Mouse (Mus musculus) heart, embryonic 13.5 days (tissue): Measurements from ENCODE around the gene Selenow. TPM values are rescaled to one million over a fixed set of nuclear protein-coding genes. Genes with fewer than 3 reads are reported as not detected.

Source experiments
- ATAC-seq: fragments of 200-750 bp; cut with Nextera tagmentation; 2 replicates; pipeline ENCODE4 v1.8.0; 2017; ENCODE audit warnings: moderate TSS enrichment; ENCODE audit not compliant: insufficient number of reproducible peaks, low FRiP score, low TSS enrichment; ENCODE audit errors: extremely low read depth
- H3K27ac ChIP-seq: fragments of 300-500 bp; sonication (generic); replicated peaks from 2 replicates; pipeline ENCODE4 v1.5.1; 2015; ENCODE audit warnings: moderate library complexity, mild to moderate bottlenecking, inconsistent platforms
- H3K27me3 ChIP-seq: fragments of 300-500 bp; sonication (generic); replicated peaks from 2 replicates; pipeline ENCODE4 v1.6.1; 2015; ENCODE audit warnings: mild to moderate bottlenecking, inconsistent platforms
- H3K36me3 ChIP-seq: fragments of 300-500 bp; sonication (generic); 2 replicates; pipeline ENCODE4 v1.6.1; 2015; ENCODE audit warnings: mild to moderate bottlenecking, inconsistent platforms
- H3K4me1 ChIP-seq: fragments of 300-500 bp; sonication (generic); 2 replicates; pipeline ENCODE4 v1.6.1; 2015; ENCODE audit warnings: inconsistent platforms
- H3K4me2 ChIP-seq: fragments of 300-500 bp; sonication (generic); 2 replicates; pipeline ENCODE4 v1.6.1; 2015; ENCODE audit warnings: inconsistent platforms, mild to moderate bottlenecking, moderate library complexity
- H3K4me3 ChIP-seq: fragments of 300-500 bp; sonication (generic); 2 replicates; pipeline ENCODE4 v1.5.1; 2015; ENCODE audit warnings: moderate library complexity, mild to moderate bottlenecking, inconsistent platforms
- H3K9ac ChIP-seq: fragments of 300-500 bp; sonication (generic); 2 replicates; pipeline ENCODE4 v1.6.1; 2015; ENCODE audit warnings: inconsistent platforms, mild to moderate bottlenecking, moderate library complexity
- H3K9me3 ChIP-seq: fragments of 300-500 bp; sonication (generic); 2 replicates; pipeline ENCODE4 v1.6.1; 2016; ENCODE audit warnings: inconsistent platforms
- WGBS: fragments of 180-500 bp; shearing (Covaris S2); methylation state at CpG from one replicate; pipeline ENCODE4 v1.1.7; 2015; ENCODE audit warnings: mixed read lengths; 5-methylcytosine and 5-hydroxymethylcytosine counted together
- polyA plus RNA-seq: library from polyadenylated mRNA; unstranded; fragments of >200 nt; fragmentation: Nextera tagmentation; extraction: Ambion mirVana; gene quantifications from 2 replicates; pipeline ENCODE4 v1.2.1, GENCODE M21; 2015

Selenow gene
- polyA plus RNA-seq, 1 experiment from 2014 or later: 667 TPM

DNA sequence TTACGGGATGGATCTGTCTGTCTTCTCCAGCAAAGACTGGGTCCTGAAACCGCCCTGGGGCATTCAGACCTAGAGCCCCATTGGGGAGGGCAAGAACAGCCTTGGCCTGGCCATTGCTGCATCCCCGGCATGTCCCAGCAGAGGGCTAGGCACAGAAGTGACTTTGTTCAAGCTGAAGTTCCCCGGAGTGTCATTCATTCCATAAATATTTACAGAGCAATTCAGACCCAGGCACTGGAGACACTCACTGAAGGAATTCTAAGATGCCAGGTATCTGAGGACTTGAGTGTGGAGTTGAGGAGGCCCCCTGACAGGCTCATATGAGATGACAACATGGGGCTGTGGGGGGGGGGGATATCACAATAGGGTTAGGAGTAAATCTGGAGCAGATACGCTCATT, 33.9 kb upstream of the Selenow start:
- peaks cover 5% of the 10 kb centered on the region for H3K27me3 ChIP-seq
- H3K9me3 ChIP-seq: no peaks in the 10 kb centered on the region
- peaks cover 84% of the 10 kb centered on the region for H3K36me3 ChIP-seq
- peaks cover 40% of the 10 kb centered on the region for H3K4me1 ChIP-seq
- peak overlapping the region; percentile 68 for H3K27ac ChIP-seq
- 57% methylated on average over 5 of the region's 5 CpGs for WGBS
- no peak for ATAC-seq
- H3K9ac ChIP-seq: no peak overlapping the region
- H3K4me3 ChIP-seq: no peak overlapping the region
- H3K4me2 ChIP-seq: no peak overlapping the region

DNA sequence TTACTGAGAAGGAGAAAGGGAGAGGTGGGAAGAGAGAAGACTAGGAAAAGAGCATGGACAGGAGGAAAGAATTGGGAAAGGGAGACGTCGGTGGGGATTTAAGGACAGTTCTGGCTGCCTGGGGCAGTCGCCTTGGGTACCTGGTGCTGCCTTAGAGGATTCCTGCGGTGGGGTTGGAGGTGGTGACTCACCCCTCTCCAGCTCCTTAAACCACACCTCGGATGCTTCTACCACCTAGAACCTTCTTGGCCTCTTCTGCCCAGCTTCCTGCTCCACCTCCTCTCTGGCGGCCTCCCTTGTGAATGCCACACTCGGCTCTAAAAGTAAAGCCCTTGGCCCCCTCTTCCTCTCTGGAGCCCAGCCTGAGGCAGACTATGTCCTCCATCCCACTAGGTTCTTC, 33.3 kb upstream of the Selenow start:
- no peak for ATAC-seq
- 17% methylated on average over 7 of the region's 7 CpGs for WGBS
- peaks cover 33% of the 10 kb centered on the region for H3K4me1 ChIP-seq
- H3K9me3 ChIP-seq: no peaks in the 10 kb centered on the region
- peak overlapping the region; percentile 63 for H3K4me2 ChIP-seq
- peak overlapping the region; percentile 68 for H3K27ac ChIP-seq
- H3K9ac ChIP-seq: peak overlapping the region; percentile 58
- peaks cover 5% of the 10 kb centered on the region for H3K27me3 ChIP-seq
- H3K36me3 ChIP-seq: peaks cover 90% of the 10 kb centered on the region
- peak overlapping the region; percentile 34 for H3K4me3 ChIP-seq

DNA sequence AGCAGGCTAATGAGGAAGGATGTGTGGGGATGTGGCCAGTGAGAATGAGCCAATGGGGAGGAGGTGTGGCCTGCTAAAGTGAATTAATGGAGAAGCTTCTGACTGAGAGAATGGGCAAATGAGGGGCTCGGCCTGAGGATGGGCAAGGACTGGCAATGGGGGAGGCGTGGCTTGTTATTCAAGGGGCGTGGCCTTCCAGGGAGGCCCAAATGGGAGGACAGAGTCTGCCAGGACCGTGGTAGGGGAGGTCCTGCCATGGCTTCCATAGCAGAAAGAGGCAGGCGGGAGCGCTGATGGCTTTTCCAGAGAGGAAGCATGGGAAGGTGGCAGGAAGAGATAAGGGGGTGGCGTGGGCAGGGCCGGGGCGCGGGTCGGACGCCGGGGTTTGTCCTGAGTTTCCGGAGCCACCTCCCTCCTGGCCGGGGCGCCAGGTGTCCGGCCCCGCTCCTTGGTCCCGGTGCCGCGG, 32.8 kb upstream of the Selenow start:
- Histone ChIP-seq H3K36me3 (peaks cover 90% of the 10 kb centered on the region), H3K9ac (peak overlapping the region; percentile 58), H3K4me2 (peak overlapping the region; percentile 63), H3K4me1 (peaks cover 33% of the 10 kb centered on the region), H3K27me3 (peaks cover 5% of the 10 kb centered on the region), H3K27ac (peak overlapping the region; percentile 68), H3K9me3 (no peaks in the 10 kb centered on the region), H3K4me3 (peak overlapping the region; percentile 34)
- peak; percentile 72 for ATAC-seq
- 3% methylated on average over 13 of the region's 21 CpGs for WGBS

DNA sequence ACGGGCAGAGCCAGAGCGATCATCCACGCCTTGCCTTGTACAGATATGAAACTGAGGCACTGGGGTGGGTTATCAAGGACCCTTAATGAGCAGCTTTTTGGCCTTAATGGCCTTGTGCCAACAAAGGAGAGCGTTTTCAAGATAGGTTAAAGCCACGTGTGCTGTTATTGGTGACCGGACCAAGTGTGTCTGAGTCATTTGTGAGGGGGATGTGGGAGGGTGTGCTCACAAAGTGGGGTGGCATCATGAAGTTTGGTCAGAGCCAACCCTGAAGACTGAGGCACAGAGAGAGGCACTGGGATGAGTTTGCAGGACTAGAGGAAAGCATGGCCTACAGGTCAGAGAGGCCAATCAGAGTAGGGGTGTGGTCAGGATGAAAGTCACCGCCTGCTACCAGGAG, 32.2 kb upstream of the Selenow start:
- H3K9ac ChIP-seq: 0 out of 2 replicates have a peak overlapping the region, but pooled peaks have one; percentile 58
- H3K4me2 ChIP-seq: peak overlapping the region; percentile 63; the same call in 1 of the 2 replicates
- H3K9me3 ChIP-seq: no peaks in the 10 kb centered on the region
- H3K27me3 ChIP-seq: peaks cover 5% of the 10 kb centered on the region
- WGBS: 75% methylated on average over 7 of the region's 7 CpGs
- peak overlapping the region; percentile 68 for H3K27ac ChIP-seq
- no peak overlapping the region for H3K4me3 ChIP-seq
- H3K4me1 ChIP-seq: peaks cover 35% of the 10 kb centered on the region
- H3K36me3 ChIP-seq: peaks cover 90% of the 10 kb centered on the region
- ATAC-seq: no peak

DNA sequence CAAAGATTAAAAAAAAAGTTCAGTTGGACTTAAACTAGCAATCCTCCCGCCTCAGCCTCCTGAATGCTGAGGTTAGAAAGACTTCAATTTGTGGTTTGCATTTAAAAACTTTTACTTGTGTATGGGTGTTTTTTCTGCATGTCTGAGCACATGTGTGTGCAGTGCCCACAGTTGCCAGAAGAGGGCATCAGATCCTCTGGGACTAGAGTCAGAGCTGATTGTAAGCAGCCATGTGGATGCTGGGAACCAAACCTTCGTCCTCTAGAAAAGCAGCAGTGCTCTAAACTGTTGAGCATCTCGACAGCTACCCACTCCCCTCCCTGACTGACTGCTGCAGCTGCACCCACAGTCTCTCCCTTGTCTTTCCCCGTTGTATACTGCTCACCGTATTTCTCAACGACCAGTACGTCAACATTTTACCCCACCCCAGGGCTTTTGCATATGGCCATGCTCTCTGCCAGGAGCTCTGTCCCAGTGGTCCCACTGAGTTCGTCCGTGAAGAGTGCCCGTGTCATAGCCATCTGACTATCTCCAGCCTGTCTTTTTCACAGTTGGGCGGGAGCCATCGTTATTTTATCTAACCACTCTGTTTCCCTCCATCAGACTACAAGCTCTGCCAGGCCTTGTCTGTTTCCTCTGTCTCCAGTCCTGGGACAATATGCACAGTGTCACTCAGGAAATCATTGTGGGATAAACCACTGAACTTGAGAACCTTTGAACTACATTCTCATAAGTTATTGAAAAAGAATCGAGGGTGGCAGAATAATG, 31.3 kb upstream of the Selenow start:
- Histone ChIP-seq H3K27ac (peak overlapping the region; percentile 28; the same call in 1 of the 2 replicates), H3K9me3 (no peaks in the 10 kb centered on the region), H3K36me3 (peaks cover 86% of the 10 kb centered on the region), H3K4me1 (peaks cover 44% of the 10 kb centered on the region), H3K4me3 (no peak overlapping the region), H3K27me3 (peaks cover 5% of the 10 kb centered on the region), H3K9ac (no peak overlapping the region), H3K4me2 (no peak overlapping the region)
- no peak for ATAC-seq
- WGBS: 76% methylated on average over 13 of the region's 13 CpGs

DNA sequence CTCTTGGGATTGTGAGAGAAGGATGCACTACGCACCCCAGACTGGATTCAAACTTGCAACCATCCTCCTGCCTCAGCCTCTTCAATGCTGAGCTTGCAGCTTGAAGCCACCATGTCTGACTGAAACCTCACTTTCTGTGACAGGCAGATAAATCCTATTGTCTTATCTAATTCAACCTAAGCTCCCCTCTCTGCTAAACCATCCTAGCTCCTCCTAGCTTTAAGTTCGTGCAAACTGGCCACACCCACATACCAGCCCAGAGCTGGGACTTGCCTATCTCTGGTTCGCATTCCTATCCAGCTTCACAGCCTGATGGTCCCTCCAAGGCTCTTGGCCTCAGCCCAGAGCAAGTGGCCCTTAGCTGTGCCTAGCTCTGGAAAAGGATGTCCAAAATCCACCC, 30.2 kb upstream of the Selenow start:
- H3K4me2 ChIP-seq: no peak overlapping the region
- H3K36me3 ChIP-seq: peaks cover 75% of the 10 kb centered on the region
- ATAC-seq: no peak
- no peak overlapping the region for H3K4me3 ChIP-seq
- peaks cover 52% of the 10 kb centered on the region for H3K4me1 ChIP-seq
- WGBS: 43% methylated on average over 3 of the region's 3 CpGs
- H3K9me3 ChIP-seq: no peaks in the 10 kb centered on the region
- H3K27ac ChIP-seq: no peak overlapping the region
- H3K27me3 ChIP-seq: peaks cover 2% of the 10 kb centered on the region
- H3K9ac ChIP-seq: no peak overlapping the region

DNA sequence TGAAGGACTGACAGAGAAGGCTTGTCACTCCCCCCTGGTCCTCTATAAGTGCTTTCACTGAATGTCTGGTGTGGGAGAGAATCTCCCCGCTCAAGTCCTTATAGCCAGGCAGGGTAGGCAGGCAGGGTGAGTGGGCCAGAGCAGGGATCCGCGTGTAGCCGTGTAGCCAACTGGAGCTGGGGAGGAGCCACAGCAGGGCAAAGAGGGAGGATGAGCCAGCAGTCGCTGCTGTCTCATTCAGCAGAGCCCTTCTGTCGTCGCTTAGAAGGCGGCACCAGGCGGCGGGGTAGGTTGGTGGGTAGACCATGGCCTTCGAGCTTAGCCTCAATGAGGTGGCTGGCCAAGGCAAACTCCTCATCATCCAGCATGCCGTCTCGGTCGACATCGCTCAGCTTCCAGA, 27.8 kb upstream of the Selenow start:
- Histone ChIP-seq H3K4me1 (peaks cover 44% of the 10 kb centered on the region), H3K9ac (no peak overlapping the region), H3K4me3 (no peak overlapping the region), H3K27ac (no peak overlapping the region), H3K36me3 (peaks cover 56% of the 10 kb centered on the region), H3K4me2 (no peak overlapping the region), H3K9me3 (no peaks in the 10 kb centered on the region), H3K27me3 (no peaks in the 10 kb centered on the region)
- ATAC-seq: no peak
- 78% methylated on average over 15 of the region's 15 CpGs for WGBS

DNA sequence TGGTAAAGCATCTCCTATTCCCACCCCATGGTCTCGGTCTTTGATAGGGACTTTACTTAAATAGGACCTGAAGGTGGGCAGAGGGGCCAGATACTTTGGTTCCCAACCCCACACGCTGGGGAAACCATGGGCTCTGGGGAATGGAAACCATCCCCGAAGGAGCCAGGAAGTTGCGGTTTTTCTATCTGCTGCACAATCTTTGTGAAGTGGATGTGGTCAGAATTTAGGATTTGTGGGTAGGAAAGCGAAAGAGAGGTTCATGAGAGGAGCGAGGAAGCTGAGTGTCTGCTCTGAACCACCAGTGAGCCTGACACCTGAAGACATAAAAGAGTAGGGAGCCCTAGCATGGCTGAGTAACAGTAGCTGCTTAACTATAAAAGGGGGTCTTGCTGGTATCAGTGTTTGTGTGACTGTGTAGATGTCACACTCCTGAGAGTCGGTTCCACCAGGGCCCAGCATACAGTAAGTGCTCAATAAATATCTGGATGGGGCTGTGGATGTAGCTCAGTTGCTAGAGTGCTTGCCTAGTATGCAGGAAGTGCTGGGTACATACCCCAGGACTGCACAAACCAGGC, 27.1 kb upstream of the Selenow start:
- H3K27ac ChIP-seq: peak overlapping the region; percentile 77
- H3K36me3 ChIP-seq: peaks cover 53% of the 10 kb centered on the region
- no peak for ATAC-seq
- 77% methylated on average over 7 of the region's 7 CpGs for WGBS
- peaks cover 44% of the 10 kb centered on the region for H3K4me1 ChIP-seq
- H3K9ac ChIP-seq: peak overlapping the region; percentile 79
- H3K27me3 ChIP-seq: no peaks in the 10 kb centered on the region
- H3K4me3 ChIP-seq: no peak overlapping the region
- H3K9me3 ChIP-seq: no peaks in the 10 kb centered on the region
- H3K4me2 ChIP-seq: peak overlapping the region; percentile 73

DNA sequence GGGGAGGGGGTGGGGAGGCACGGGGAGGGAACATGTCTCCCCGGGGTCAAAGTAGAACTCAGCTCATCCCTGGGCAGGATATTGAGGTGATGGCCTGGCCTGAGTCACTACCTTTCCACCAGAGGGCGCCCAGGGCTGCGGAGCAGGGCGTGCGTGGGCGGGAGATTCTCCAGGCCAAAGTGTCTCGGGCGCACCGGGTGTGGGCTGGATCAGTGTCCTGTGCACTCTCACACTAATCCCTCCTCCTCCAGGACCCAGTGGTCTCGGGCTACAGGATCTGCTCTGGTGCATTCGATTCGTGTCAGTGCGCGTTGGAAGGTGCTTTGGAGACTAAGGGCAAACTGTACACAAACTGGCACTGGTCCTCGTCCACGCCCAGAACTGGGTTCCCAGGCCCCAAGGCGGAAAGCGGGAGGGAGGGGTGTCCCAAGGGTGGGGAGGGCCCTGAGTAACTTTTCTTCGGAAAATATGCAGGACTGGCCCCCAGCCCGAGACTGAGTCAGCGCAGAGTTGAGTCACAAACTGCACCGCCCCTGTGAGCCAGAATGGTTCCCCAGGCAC, 26.3 kb upstream of the Selenow start:
- Histone ChIP-seq H3K36me3 (peaks cover 53% of the 10 kb centered on the region), H3K9ac (peak overlapping the region; percentile 79), H3K27me3 (no peaks in the 10 kb centered on the region), H3K4me3 (peak overlapping the region; percentile 43), H3K4me1 (peaks cover 47% of the 10 kb centered on the region), H3K27ac (peak overlapping the region; percentile 77), H3K4me2 (peak overlapping the region; percentile 73), H3K9me3 (no peaks in the 10 kb centered on the region)
- 3% methylated on average over 23 of the region's 23 CpGs for WGBS
- peak; percentile 64 for ATAC-seq

DNA sequence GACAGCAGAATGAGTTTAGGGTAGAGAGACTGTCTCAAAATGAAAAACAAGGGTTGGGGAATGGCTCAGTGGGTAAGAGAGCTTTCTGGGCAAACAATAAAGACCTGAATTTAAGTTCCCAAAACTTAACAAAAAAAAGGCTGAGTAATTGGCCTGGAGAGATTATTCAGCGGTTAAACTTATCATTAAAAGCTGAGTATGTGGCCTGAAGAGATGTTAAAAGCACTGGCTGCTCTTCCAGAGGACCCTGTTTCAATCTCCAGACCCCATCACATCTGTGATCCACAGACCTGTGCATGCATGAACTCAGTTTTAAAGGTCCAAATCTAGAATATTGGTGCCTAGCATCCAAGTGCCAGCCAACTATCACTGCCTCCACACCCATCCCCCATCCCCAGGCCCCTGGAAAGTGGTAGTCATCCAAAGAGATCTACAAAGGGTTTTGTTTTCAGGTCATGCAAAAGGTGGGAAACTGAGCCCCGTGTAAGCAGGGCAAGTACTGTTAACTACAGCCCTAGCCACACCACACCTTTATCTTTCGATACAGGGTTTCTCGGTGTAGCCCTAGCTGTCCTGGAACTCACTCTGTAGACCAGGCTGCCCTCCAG, 25.6 kb upstream of the Selenow start:
- H3K9ac ChIP-seq: peak overlapping the region; percentile 79
- peaks cover 53% of the 10 kb centered on the region for H3K36me3 ChIP-seq
- H3K4me2 ChIP-seq: peak overlapping the region; percentile 73
- no peaks in the 10 kb centered on the region for H3K9me3 ChIP-seq
- peak overlapping the region; percentile 77 for H3K27ac ChIP-seq
- peaks cover 43% of the 10 kb centered on the region for H3K4me1 ChIP-seq
- no peak for ATAC-seq
- no peak overlapping the region for H3K4me3 ChIP-seq
- no peaks in the 10 kb centered on the region for H3K27me3 ChIP-seq
- 48% methylated on average over 4 of the region's 4 CpGs for WGBS
